Comparison of ENCODE assay signal across 9 mouse cellular contexts in the genomic region with DNA sequence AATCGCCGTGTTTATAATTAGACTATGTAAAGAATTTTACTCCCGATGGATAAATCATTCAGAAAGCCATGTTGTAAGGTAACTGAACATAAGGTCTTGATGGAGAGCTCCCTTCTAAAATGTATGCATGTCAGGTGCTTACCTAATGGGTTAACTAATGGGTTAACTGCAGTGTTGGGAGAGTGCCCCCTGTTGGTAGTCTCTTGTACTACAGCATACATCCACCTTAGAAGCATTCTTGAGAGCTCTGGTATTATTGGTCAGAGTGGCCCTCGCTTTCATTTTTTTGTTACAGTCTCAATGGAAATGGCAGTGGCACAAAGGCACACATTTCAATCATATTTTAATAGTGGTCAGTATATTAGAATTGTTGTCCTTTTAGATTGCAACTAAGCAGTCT.
DNase-seq lines count a peak whose midpoint lies in the region; ATAC-seq and TF ChIP-seq lines count a peak whose summit lies in the region.
"Had no signal": no experiment of that assay in that cellular context is flagged by ENCODE, and none has a peak within 500 bp of the region (broad histone marks: within the 10 kb centered on the region; RNA-seq: fewer than 3 reads in every experiment).

No protein-coding gene starts in this region.

- no peak overlapping the region for H3K4me3 ChIP-seq in kidney, embryonic 15.5 days (replicated peaks)
- H3K4me3 ChIP-seq in E14TG2a.4 (replicated peaks; ENCODE audit: low read length): no peak overlapping the region

- H3K4me1 ChIP-seq in kidney, embryonic 15.5 days: no peaks in the 10 kb centered on the region
- H3K4me1 ChIP-seq in E14TG2a.4 (replicated peaks; ENCODE audit: low read depth, low read length): peaks cover 7% of the 10 kb centered on the region; the same call in 1 of the 2 replicates

- TF ChIP-seq CTCF in E14TG2a.4 (conservative IDR thresholded peaks at IDR 0.05; ENCODE audit: low read length): peak; percentile 88

- H3K9ac ChIP-seq in kidney, embryonic 15.5 days: no peak overlapping the region

- no peaks in the 10 kb centered on the region for H3K27me3 ChIP-seq in kidney, embryonic 15.5 days
- no peaks in the 10 kb centered on the region for H3K27me3 ChIP-seq in E14TG2a.4 (ENCODE audit: insufficient read depth, low read length)

- WGBS in kidney, embryonic 15.5 days: 92% methylated on average over 4 of the region's 4 CpGs

- DNase-seq in kidney, postnatal 4 days: peak; percentile 12 to 22
- DNase-seq in NIH3T3 (ENCODE audit: low read depth): peak; percentile 62
- DNase-seq in lung, postnatal 10 days: peak; percentile 34
- no peak for DNase-seq in T-cell, adult 2 months (ENCODE audit: low spot score)
- no peak for DNase-seq in layer of hippocampus, adult 8-10 months (ENCODE audit: low spot score in 2 of 2)
- DNase-seq in gastrocnemius, postnatal 36 days: no peak

- no peaks in the 10 kb centered on the region for H3K9me3 ChIP-seq in kidney, embryonic 15.5 days (replicated peaks)
- no peaks in the 10 kb centered on the region for H3K9me3 ChIP-seq in E14TG2a.4 (ENCODE audit: low read length)

- H3K36me3 ChIP-seq in kidney, embryonic 15.5 days: peaks cover 21% of the 10 kb centered on the region
- H3K36me3 ChIP-seq in E14TG2a.4 (ENCODE audit: insufficient read depth, low read length): no peaks in the 10 kb centered on the region

- intact Hi-C loops in gastrocnemius, postnatal 36 days (cut with DNase I): loop anchor here (5.0 kb wide), 1 partner anchor 167 kb away; no protein-coding TSS in a partner anchor

- no peak for ATAC-seq in kidney, embryonic 15.5 days (replicated peaks; ENCODE audit: low FRiP score)

- no peak overlapping the region for H3K27ac ChIP-seq in kidney, embryonic 15.5 days
- H3K27ac ChIP-seq: macrophage had no signal

- no peak overlapping the region for H3K4me2 ChIP-seq in kidney, embryonic 15.5 days

Comparison
In these comparisons a context has a peak if more than half of its experiments do, and no peak if none do; other contexts are left out.
1. DNase-seq: peak in kidney, postnatal 4 days (2 of 2), NIH3T3 (single experiment) and lung, postnatal 10 days (single experiment); none in T-cell, adult 2 months (single experiment), layer of hippocampus, adult 8-10 months (0 of 2) and gastrocnemius, postnatal 36 days (0 of 2).